Mouse (Mus musculus): ENCODE data around the gene Glis3.

Gene Glis3

GRCm38 (mm10) chr19:28679776-28680391 lies at the start of gene Glis3:
Gene Glis3, minus strand, starts transcription at chr19:28680077.
- no peak for DNase-seq (ENCODE audit: low read depth)

- peak; percentile 61 for DNase-seq (ENCODE audit: low read depth)
Measured at GRCm38 (mm10) chr19:28726161-28726880, 46.4 kb upstream of the Glis3 start.

DNA sequence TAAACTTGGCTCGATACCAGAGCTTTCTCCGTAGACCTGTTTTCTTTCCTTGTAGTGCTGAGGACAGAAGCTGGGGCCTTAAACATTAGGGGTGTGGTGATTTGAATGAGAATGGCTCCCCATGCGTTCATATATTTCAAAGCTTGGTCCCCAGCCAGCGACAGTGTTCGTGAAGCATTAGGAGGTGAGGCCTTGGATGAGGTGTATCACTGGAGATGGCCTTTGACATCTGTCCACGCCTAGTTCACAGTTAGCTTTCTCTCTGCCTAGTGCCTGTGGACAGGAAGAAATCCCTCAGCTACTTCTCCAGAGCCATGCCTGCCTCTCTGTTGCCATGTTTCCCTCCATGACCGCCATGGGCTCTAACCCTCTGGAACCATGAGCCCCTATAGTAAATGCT lies 44.8 kb upstream of the Glis3 start:
- no peak for DNase-seq (ENCODE audit: low read depth)

- no peak for DNase-seq (ENCODE audit: low read depth)
Measured at GRCm38 (mm10) chr19:28722626-28723025, 42.7 kb upstream of the Glis3 start.

DNA sequence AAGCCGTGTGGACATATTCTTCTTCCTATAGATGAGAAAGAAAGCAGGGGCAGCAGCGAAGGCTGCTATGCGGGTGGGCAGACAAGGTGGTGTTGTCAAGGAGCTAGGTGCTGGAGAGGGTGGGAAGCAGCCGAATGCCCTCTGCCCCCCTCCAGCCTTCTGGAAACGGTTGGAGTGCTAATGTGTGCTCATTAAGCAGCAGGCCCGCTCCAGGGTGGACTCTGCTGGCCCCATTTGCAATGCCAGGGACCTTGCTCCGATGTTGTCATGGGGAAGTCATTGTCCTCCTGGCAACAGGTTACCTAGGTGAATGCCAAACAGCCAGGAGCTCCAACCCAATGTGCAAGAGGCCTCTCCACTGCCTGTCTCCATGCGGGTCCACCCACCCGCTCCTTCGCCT lies 42.0 kb upstream of the Glis3 start:
- DNase-seq (ENCODE audit: low read depth) = no peak

GRCm38 (mm10) chr19:28720016-28720415 lies 40.1 kb upstream of the Glis3 start:
- DNase-seq (ENCODE audit: low read depth) = no peak

GRCm38 (mm10) chr19:28714674-28715073 lies 34.8 kb upstream of the Glis3 start:
- no peak for DNase-seq (ENCODE audit: low read depth)

DNA sequence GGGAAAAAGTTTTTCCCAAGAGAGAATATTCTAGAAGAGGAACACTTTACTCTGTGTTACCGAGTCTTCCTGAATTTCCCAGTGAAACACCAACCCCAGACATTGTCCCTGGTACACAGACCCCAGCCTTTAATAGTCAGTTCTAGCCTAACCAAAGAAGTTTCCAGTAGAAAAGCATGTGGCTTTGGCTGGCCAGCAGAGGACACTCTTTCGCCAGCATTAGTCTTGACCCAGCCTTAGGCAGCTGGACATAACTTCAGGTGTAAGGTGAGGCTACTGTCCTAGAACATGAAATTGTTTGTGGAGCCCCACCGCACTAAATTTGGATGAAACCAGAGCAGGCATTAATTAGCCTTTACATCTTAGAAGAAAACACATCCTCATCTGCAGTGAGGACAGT lies 17.8 kb upstream of the Glis3 start:
- no peak for DNase-seq (ENCODE audit: low read depth)

DNA sequence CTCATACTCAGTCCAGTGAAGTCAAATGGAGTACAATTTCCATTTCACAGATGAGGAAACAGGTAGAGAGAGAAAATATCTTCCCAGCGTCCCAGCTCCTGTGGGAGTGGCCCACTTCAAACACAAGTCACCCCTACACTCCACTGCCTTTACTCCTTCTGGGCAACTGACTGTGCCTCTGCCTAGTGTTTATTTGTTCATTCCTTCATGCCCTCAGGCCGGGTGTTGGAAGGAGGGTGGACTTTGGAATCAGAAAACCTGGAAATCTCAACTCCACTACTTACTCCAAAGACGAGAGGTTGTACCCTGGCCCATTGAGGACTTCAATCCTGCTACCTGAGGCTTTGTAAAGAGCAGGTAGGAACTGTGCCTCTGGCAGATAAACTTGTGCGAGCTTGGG lies 6.5 kb upstream of the Glis3 start:
- DNase-seq (ENCODE audit: low read depth) = no peak

GRCm38 (mm10) chr19:28685484-28685883 lies 5.6 kb upstream of the Glis3 start:
- no peak for DNase-seq (ENCODE audit: low read depth)

DNA sequence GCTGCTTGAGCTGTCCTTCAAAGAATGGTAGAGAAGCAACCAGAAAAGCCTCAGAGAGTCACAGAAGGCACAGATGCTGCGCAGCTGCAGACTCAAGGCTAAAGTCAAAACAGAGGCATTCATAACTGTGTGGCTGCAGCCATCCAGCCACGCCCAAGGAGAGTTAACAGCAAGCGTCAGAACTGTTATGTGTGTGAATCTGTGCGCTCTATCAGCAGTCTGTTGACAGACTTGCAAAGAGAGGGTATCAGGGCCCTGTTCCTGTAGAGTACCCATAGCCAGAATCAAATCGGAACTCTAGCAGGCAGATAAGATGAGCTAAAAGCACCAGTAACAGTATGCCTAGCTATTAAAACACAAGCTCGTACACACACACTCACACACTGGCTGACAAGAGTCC lies 4.5 kb upstream of the Glis3 start:
- no peak for DNase-seq (ENCODE audit: low read depth)

DNA sequence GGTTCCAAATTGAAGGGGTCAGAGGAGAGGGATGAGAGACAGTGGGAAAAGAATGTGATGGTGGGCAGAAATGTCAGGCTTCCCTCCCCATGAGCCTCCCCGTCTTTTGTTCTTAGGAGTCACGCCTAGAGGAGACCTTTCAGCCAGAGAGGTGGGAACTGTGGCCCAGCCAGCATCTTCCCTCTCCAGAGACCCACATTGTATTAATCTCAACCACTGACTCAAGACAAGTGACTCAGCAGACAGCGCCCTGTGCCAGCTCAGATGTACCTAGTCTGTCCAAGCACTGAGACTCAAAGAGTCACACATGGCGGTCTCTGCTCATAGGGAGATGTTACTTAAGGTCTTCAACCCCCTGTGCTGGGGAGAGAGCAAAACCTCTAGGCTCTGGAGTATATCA lies 3.5 kb upstream of the Glis3 start:
- no peak for DNase-seq (ENCODE audit: low read depth)

- DNase-seq (ENCODE audit: low read depth) = peak; percentile 44
Measured at GRCm38 (mm10) chr19:28679291-28679775, 544 bp downstream of the Glis3 start.

GRCm38 (mm10) chr19:28678646-28679270 lies 1.1 kb downstream of the Glis3 start:
- DNase-seq (ENCODE audit: low read depth) = peak; percentile 50

DNA sequence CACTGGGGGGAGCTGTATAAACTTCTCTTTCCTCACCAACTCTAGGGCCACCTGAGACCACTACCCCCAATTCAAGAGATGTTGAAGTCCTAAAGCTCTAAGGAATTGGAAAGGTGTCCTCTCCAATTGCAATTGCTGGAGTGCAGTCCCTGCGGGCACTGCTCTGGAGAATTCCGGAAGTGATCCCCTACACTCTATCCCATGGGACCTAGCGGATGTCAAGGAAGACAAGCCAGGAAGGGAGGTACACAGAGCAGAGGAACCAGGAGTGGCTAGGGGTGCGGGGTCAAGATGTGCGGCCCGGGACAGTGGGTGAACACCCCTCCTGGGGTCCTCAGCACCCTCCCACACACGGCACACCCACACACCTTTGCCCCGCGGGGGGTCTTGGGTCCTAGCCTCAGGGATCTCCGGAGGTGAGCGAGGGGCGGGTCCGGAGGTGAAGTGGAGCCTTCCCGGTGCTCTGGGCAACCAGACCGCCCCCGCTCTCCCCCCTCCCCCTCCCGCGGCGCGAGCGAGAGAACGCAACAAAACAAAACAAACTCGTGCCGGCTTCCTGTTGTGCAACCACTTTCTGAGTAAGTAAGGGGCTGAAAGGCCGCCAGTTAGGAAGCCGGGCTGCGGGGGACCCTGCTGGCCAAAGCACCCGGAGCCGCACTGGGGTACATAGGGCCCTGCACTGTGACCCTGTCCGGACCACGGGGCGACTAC lies 2.0 kb downstream of the Glis3 start:
- peak; percentile 57 for DNase-seq (ENCODE audit: low read depth)

GRCm38 (mm10) chr19:28677045-28677727 lies 2.7 kb downstream of the Glis3 start:
- DNase-seq (ENCODE audit: low read depth) = peak; percentile 39

- DNase-seq (ENCODE audit: low read depth) = no peak
Measured at GRCm38 (mm10) chr19:28663781-28664180, 16.1 kb downstream of the Glis3 start.

DNA sequence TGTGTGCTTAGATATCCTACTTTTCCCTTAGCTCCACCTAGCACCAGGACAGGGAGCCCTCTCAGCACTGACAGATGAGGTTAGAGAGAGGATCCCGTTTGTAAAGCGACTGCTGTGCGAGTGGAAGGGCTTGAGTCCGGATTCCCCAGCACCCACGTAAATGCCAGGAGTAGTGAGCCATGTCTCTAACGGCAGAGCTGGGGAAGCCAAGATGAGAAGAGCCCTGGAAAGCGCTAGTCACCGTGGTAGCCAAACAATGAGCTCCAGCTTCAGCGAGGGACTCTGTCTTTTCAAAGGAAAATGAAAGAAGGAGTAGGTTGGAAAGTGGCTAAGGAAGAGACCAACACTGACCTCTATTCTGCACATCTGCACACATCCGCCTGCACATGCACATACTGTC lies 16.7 kb downstream of the Glis3 start:
- no peak for DNase-seq (ENCODE audit: low read depth)

- DNase-seq (ENCODE audit: low read depth) = no peak
Measured at GRCm38 (mm10) chr19:28662474-28662873, 17.4 kb downstream of the Glis3 start.

DNA sequence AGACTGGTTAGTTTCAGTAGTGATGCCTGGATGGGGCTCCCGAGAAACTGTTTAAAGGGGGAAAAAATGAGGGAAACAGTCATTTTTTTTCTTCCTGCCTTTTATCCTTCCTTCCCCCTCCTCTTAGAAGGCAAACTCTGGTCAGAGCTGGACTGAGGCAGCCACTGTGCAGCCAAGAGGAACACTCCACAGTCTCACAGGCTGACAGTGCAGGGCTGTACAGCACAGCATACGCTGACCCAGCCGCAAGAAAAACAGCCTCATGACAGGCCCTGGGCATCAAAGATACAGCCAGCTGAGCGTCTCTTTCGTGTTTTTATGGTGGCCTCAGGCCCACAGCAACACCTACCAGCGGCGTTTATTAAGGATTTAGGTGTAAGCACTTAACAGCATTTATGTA lies 19.0 kb downstream of the Glis3 start:
- DNase-seq (ENCODE audit: low read depth) = no peak

DNA sequence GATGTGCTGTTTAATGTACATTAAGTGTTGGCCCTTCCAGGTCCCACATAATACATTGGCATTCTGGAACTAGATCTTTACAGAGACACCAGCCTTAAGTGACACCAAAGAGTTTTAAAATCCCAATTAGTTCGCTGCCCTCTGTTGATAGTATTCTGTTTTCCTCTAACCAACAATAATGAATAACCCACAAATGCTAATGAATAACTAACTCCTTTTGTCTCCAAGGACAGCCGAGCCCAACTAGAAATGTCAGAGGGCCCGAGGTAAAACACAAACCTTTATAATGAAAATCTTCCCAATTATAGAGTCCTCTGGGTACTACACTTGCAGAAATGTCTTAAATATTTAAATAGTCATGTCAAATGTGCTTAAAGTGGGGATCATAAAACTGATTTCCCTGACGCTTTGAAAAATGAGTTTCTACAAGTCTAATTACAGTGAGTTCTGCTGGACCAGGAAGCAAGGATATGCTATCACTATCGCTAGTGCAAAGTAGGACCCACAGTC lies 22.1 kb downstream of the Glis3 start:
- no peak for DNase-seq (ENCODE audit: low read depth)

- DNase-seq (ENCODE audit: low read depth) = no peak
Measured at GRCm38 (mm10) chr19:28656882-28657281, 23.0 kb downstream of the Glis3 start.

Data from naive thymus-derived CD4-positive, alpha-beta T cell, adult 2 months (primary cell).